Mouse (Mus musculus) olfactory bulb, adult 2 months (tissue): ENCODE results near the gene Ptpn20. TPM values are rescaled to one million over a fixed set of nuclear protein-coding genes. Genes with fewer than 3 reads are reported as not detected.

Experiments
- H3K27ac ChIP-seq: fragments of 200-500 bp; 2 replicates; pipeline ENCODE4 v1.5.1; 2012; ENCODE audit warnings: low read depth, low read length; ENCODE audit not compliant: insufficient read depth
- H3K4me1 ChIP-seq: fragments of 200-500 bp; 2 replicates; pipeline ENCODE4 v1.6.1; 2012; ENCODE audit warnings: low read length; ENCODE audit not compliant: control insufficient read depth, insufficient read depth
- H3K4me3 ChIP-seq: fragments of 200-500 bp; 2 replicates; pipeline ENCODE4 v1.5.1; 2012; ENCODE audit warnings: mild to moderate bottlenecking, low read depth, low read length, moderate library complexity; ENCODE audit not compliant: insufficient read depth
- CTCF ChIP-seq: fragments of 200-500 bp; IDR thresholded peaks from 2 replicates; pipeline ENCODE4 v1.5.1; 2012; ENCODE audit warnings: low read depth, mild to moderate bottlenecking, low read length, moderate library complexity; ENCODE audit not compliant: insufficient read depth
- POLR2A ChIP-seq: fragments of 200-500 bp; IDR thresholded peaks from 2 replicates; pipeline ENCODE4 v1.6.1; 2012; ENCODE audit warnings: mild to moderate bottlenecking, low read depth, low read length, moderate library complexity; ENCODE audit not compliant: insufficient read depth
- WGBS: fragments of 180-500 bp; shearing (Covaris S2); methylation state at CpG from one replicate; pipeline ENCODE4 v1.1.7; 2018; 5-methylcytosine and 5-hydroxymethylcytosine counted together
- polyA plus RNA-seq: library from polyadenylated mRNA; stranded (reverse); fragments of >200 nt; gene quantifications from 2 replicates; pipeline ENCODE4 v1.2.4, GENCODE M21; 2012; ENCODE audit warnings: low replicate concordance; ENCODE audit not compliant: missing spikeins, insufficient read depth, insufficient read length

Ptpn20 gene
- polyA plus RNA-seq = not detected in 2 replicates

- WGBS = 73% methylated on average over 14 of the region's 14 CpGs
- Histone ChIP-seq H3K4me1 (no peaks in the 10 kb centered on the region), H3K27ac (no peak within 1 kb of the TSS), H3K4me3 (no peak within 1 kb of the TSS)
- no peak for TF ChIP-seq CTCF
- no peak for TF ChIP-seq POLR2A
Measured at GRCm38 (mm10) chr14:33588951-33589350, at the start of gene Ptpn20. Gene Ptpn20, plus strand, starts transcription at chr14:33589207.

DNA sequence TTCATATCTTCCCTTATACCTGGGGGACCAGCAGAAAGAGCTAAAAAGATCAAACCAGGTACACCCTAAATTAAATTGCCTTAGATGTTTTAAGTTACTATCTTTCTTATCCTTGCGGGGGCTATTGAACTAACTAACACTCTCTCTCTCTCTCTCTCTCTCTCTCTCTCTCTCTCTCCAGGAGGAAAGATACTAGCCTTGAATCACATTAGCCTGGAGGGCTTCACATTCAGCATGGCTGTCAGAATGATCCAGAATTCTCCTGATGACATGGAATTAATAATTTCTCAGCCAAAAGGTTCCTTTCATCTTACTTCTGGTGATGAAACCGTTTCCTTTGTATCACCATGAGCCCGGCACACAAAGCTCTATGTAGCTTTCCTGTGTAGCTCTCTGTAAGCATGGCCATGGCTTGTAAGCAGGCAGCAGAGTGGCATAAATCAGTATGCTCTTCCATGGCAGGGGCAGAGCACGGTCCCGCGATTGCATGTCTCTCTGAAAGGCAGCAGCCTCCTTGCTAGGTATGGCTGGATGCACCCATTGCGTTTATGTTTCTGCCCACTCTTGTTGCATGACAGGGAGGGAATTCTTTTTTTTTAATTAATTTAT, 49.3 kb upstream of the Ptpn20 start:
- TF ChIP-seq POLR2A = no peak
- TF ChIP-seq CTCF = no peak
- H3K4me3 ChIP-seq = no peak overlapping the region
- whole genome bisulfite sequencing = 86% methylated on average over 7 of the region's 7 CpGs
- no peaks in the 10 kb centered on the region for H3K4me1 ChIP-seq
- no peak overlapping the region for H3K27ac ChIP-seq

DNA sequence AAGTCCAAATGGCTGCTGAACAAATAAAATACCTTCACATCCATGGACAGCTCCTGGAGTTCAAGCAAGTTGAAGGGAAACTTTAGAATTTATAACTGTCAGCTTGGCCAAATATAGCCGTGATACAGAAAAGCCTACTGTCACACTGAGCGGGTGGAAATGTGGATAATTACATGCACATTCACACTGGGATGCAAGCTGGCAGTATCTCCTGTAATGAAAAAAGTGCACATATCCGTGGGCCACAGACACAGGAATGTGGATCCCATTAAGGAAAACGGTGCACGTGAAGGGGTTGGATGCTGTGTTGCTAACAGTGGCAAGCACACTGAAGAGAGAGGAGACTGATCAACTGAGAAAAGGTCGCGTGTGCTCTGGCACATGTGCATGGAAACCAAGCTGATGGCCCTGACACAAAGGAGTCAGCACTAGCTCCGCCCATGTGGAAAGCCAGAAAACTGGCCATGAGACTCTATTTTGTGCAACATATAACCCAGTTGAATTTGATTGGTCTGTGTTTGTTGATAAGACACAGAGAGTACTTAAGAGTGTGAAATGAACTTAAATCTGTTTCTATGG, 43.4 kb upstream of the Ptpn20 start:
- 44% methylated on average over 8 of the region's 8 CpGs for WGBS
- Histone ChIP-seq H3K4me3 (no peak overlapping the region), H3K27ac (no peak overlapping the region), H3K4me1 (peaks cover 11% of the 10 kb centered on the region)
- TF ChIP-seq POLR2A (no peak), CTCF (no peak)

DNA sequence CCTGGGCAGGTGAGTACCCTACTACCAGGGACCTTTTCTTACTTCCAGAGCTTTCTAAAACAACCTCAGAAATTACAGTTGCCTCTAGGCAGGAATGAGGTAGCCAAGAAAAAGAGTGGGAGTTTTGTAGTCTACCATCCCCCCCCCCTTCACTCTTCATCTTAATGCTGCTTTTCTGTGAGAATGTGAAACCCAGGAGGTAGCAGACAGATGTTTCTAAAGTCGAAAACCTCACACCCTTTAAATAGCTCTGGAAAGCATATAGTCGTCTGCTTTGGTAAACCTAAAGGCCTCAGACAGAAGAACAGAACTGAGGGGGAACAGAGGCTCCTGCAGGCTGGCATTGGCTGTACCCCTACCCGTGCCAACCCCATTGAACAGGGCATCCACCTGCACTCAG, 40.4 kb upstream of the Ptpn20 start:
- Histone ChIP-seq H3K4me1 (peaks cover 11% of the 10 kb centered on the region), H3K27ac (no peak overlapping the region), H3K4me3 (no peak overlapping the region)
- 62% methylated on average over 3 of the region's 3 CpGs for WGBS
- TF ChIP-seq POLR2A (no peak), CTCF (no peak)

GRCm38 (mm10) chr14:33549856-33550255, 39.2 kb upstream of the Ptpn20 start:
- 49% methylated on average over 6 of the region's 6 CpGs for WGBS
- no peak for TF ChIP-seq POLR2A
- TF ChIP-seq CTCF = no peak
- Histone ChIP-seq H3K4me1 (peaks cover 11% of the 10 kb centered on the region), H3K4me3 (no peak overlapping the region), H3K27ac (no peak overlapping the region)

DNA sequence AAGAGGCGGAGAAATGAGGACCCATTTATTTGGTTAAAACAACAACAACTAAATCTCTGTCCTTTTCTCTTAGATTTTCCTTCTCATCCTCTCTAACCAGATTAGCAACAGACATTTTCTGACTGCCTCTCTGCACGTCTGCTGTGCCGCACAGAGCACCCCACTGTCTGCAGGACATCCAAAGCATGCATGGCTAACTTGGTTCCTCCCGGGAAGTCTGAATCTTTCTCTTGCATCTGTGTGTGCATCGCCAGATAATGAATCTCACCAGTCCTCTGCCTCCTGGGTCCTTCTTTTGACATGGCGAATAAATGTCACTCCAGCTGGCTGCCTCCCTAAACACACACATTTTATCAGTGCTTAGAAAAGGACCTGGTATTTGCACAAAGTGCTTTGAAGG, 18.3 kb upstream of the Ptpn20 start:
- Histone ChIP-seq H3K4me1 (no peaks in the 10 kb centered on the region), H3K4me3 (no peak overlapping the region), H3K27ac (no peak overlapping the region)
- WGBS = 59% methylated on average over 6 of the region's 6 CpGs
- no peak for TF ChIP-seq CTCF
- no peak for TF ChIP-seq POLR2A

GRCm38 (mm10) chr14:33573643-33574042, 15.4 kb upstream of the Ptpn20 start:
- no peaks in the 10 kb centered on the region for H3K4me1 ChIP-seq
- no peak overlapping the region for H3K4me3 ChIP-seq
- WGBS = 79% methylated on average over 3 of the region's 3 CpGs
- H3K27ac ChIP-seq = no peak overlapping the region
- TF ChIP-seq POLR2A = no peak
- no peak for TF ChIP-seq CTCF

- Histone ChIP-seq H3K4me3 (no peak overlapping the region), H3K4me1 (no peaks in the 10 kb centered on the region), H3K27ac (no peak overlapping the region)
- TF ChIP-seq CTCF (no peak), POLR2A (no peak)
- WGBS = 70% methylated on average over 7 of the region's 7 CpGs
Measured at GRCm38 (mm10) chr14:33579771-33580484, 9.1 kb upstream of the Ptpn20 start.
